Mouse (Mus musculus): ENCODE measurements at regions not wholly inside any gene's neighbourhood (a gene's known extent, or its start where the extent isn't known, plus 50 kb on each side); places are given as distances from the start of the nearest gene placed in this dataset.

DNA sequence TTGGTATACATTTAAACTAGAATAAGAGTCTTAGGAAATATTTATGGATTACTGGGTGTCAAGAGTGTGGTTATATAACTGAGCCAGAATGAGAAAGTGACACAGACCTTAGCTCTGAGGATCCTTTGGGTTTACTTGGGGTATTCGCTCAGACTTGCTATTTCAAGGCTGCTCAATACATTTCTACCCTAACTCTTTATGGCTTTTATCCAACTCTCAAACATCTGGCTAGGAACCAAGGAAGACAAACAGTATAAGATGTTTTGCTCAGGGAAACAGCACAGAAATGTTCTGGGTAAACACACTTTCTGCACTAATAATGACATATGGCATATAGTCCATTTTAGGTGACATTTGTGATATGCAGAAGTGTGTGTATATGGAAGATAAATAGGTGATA lies 153.8 kb upstream of the Cxxc4 start:
- no peak for DNase-seq (ENCODE audit: extremely low read depth, low read depth, low spot score)

DNA sequence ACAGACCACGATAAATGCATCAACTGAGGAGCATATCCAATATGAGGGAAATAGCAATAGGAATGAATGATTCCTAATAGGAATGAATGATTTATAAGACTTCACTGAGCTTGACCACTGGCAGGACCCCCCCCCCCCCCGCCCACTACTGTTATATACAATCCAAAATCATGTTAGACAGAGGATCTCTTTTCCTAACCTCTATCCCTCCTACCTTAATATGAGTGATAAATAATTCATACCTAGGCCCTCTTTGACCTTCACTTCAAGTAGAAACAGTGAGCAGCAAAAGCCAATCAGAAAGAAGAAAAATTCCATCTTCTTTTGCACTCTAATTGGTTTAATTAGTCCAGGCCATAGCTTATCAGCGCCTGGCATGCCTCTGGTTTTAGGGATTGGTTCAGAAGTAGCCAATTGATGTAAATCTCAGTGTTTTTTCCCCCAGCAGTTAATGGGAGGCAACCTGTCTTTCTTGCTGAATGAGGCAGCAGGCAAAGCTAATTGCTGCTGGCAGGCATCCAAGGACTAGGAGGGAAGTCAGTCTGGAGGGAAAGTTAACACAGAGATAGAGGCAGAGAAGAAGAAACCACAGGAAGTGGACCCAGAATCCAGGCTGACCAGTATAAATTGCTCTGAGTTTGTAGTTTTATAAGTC lies 136.7 kb upstream of the Cxxc4 start:
- no peak for DNase-seq (ENCODE audit: extremely low read depth, low read depth, low spot score)

DNA sequence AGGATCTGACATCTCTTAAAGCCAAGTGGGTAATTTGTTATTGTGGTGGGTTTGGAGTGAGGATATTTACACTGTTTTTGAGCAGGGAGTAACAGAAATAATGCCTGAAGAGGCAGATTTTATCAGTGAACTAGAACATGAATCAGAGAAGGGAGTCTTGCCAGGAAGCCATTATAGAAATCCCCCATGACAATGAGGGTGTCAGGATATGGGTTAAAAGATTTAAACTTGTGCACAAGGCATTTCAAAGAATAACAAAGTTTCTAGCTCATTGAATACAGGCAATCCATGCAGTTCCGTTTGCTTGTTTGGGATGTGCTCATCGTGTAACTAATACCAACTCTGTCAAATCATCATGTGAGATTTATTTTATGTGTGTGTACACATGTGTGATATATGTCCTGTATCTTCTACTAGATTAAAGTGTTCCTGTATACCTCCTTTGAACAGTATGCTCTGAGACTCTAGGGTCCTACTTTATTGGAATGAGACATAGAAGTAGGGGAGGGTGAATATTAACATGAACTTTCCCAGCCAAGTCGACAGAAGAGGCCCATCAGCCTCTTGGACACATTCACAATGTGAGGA lies 134.0 kb upstream of the Cxxc4 start:
- DNase-seq (ENCODE audit: extremely low read depth, low read depth, low spot score), result no peak

DNA sequence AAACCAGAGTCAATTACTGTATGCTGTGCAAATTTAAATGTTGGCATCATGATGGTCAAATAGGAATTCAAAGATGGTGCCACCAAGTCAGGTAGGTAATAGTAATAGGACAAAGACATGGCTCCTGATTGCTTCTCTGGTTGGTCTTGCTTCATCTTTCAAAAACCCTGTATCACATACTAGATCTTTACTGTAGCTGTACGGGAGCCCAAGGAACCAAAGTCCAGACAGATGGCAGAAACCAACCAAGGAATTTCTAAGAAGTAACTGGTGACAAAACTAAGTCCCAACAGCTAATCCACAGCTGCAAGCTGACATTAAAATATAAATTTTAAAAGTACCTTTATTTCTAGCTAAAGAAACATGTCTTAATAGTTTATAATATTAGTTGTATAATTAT lies 131.7 kb upstream of the Cxxc4 start:
- DNase-seq (ENCODE audit: extremely low read depth, low read depth, low spot score), result no peak

DNA sequence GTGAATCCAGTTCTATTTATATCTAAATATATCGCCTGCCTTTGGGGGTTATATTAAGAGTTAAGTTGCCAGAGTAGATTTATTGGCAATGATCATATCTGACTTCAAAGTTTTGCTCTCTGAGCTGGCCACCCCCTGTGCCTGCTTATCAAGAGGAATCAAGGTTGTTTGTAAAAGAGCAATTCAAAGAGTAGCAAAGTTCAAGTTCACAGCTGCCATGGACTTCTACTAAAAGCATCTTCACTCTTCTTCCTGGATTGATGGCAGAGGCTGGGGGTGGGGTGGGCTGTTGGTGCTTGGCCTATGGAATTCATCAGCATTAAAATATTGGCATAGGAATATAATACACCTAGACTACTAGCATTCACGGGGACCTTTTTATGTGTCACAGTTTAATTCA lies 131.2 kb upstream of the Cxxc4 start:
- DNase-seq (ENCODE audit: extremely low read depth, low read depth, low spot score), result no peak

DNA sequence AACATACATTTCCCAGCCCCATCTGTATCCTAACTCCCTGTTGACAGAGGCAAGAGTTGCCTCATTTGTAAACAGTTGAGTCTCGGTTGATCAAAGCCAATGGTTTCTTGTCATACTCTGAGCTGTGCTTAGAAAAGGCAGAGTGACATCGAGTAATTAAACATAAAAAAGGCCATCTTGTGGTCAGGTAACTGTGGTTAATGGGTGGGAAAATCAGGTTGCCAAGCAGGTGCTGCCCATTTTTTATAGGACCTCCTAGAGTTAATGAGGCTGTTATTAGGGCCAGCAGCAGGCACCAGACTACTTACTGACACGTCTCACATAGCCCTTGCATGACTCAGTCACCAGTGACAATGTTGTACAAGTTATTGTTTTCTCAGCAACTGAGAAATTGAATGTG lies 130.7 kb upstream of the Cxxc4 start:
- no peak for DNase-seq (ENCODE audit: extremely low read depth, low read depth, low spot score)

DNA sequence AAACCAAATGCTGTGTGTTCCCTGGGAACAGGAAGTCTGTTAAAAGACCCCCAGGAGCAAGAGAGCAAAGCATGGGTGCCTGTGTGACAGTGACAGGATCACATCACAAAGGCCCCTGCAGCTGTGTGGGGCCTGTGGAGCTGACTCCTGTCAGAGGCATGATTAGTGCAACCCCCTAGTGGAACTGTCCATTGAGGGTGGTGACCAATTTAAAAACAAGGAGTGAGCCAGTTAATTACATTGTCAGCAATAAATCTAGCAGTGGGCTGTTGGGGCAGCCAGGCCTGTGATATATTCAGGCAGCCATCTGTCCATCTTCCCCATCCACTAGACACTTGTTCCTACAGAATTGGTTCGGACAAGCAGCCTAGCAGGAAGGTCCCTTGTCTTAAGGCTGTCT lies 121.8 kb upstream of the Cxxc4 start:
- no peak for DNase-seq (ENCODE audit: extremely low read depth, low read depth, low spot score)

DNA sequence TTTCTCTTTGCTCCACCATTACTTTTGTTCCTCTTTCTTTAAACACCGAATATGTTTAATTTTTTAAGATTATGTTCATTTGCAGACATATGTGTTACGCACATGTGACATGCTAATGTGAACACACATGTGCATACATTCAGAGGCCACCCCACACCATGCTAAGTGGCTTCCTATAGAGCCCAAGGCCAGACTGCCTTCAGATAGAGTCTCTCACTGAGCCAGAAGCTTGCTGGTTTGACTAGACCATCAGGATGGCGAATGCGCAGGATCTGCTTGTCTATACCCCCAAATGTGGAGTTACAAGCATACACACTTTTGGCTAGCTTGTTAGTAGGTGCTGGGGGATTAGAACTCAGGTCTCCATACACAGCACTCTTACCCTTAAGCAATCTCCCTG lies 121.3 kb upstream of the Cxxc4 start:
- no peak for DNase-seq (ENCODE audit: extremely low read depth, low read depth, low spot score)

DNA sequence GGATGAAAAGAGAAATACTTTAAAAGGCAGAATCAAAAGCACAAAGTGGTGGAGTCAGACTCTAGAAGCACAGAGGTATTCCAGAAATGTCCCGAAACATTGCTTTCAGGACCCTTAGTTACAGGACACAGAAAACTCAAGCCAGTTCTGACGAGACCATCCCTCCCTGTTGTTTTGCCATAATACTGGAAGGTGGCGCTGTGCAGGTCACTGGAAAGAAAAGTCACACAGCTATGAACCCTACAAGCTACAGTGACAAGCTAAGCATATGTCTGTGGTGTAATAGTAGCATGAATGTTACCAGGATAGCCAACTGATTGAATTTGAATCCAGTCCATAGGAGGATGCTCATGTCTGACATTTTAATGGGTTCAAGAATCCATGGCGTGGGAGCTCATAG lies 117.4 kb upstream of the Cxxc4 start:
- DNase-seq (ENCODE audit: extremely low read depth, low read depth, low spot score), result no peak

DNA sequence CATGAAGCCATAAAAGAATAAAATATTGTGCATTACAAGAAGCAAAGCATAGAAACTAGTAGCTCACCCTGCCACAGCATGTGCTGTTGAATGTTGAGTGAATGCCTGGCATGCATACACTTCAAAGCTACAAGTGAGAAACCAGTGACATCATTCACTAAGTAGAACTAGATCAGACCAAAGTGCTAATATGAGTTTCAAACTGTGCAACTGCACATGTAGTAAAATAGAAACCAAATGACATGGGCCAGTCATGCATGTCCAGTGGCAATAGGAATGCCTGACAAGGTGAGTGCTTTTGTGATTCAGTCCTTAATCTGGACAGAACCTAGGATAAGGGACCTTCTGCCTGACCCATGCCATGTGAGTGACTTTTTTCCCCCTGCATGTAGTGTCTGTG lies 111.3 kb upstream of the Cxxc4 start:
- DNase-seq (ENCODE audit: extremely low read depth, low read depth, low spot score), result no peak

DNA sequence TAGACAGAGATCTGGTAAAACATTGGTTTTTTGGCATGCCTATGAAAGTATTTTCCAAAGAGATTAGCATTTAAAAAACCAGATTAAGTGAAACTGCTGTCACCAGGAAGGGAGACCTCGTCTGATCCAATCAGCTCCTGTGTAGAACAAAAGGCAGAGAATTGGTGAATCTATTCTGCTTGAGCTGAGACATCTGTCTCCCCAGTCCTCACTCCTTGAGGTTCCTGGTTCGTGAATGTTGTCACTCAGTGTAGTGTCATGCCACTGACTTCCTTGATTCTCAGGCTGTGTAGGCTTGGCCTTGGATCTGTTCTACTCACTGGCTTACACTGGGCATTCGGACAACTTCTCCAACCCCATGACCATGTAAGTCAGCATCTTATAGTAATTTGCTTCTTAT lies 105.9 kb upstream of the Cxxc4 start:
- DNase-seq (ENCODE audit: extremely low read depth, low read depth, low spot score), result no peak

DNA sequence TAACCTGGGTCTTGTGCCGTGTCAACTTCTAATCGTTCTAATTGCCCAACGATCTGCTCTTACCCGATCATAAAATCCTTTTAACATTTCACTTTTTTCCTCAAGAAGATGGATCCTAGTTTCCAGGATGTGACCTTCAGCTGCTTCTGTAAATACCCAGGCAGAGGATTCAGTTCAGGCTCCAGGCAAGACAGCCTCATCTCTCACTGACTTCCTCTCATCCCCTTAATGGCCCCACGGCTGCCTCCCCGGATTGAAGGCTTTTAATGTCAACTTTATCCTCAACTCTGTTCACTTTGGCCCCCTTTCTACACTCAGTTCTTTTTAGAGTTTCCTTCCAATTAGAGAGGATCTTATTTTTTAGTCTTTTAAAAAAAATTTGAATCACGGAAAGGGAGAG lies 91.0 kb upstream of the Cxxc4 start:
- no peak for DNase-seq (ENCODE audit: extremely low read depth, low read depth, low spot score)

DNA sequence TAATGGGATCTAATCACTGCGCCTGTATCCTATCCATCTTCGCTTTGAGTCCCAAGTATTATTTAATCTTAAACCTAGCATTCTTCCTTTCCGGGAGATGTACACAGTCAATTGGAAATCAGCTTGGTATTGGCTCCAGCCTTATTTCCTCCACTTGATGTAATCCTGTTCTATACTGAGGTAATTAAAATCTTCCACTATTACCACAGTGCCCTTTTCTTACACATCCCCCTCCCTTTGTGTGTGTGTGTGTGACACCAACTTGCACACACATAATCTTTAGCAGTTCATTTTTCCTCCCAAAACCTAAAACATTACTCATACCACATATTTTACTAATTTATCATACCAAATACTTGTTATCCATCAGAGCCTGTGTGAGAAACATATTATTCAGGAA lies 90.3 kb upstream of the Cxxc4 start:
- no peak for DNase-seq (ENCODE audit: extremely low read depth, low read depth, low spot score)

DNA sequence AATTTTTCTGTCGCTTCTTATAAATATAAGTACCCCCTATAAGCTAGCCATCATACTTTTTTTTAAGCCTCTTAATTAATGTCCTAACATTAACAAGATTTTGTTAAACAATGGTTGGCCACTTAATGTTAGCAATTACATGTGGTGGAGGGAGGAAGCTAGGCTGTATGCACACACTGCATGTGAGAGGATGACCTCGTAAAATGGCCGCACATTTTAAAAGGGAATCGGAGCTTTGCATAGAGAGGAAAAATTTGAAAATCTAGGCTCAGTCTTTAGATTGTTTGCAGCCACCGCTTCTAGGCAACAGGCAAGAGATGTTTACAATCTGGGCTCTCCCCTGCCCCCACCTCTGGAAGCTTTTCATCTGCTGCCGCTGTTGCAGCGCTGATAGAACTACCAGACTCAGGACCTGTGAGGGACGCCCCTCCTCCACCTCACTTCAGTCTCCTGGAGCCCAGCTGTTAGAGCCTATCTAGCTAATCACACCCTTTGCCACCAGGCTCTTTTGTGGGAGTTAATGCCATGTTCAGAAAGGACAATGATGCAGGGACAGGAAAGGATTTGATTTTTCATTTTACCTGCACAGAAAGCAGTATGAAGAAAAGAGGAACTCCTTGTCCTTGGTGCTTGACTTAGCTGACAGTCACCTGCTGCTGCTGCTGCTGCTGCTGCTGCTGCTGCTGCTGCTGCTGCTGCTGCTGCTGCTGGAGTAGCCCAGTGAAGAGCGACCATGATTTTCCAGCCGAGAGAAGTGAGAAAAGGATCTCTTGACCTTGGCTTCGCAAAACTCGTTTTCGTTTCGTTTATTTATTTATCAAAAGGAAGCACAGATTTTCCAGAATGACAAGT lies 89.7 kb upstream of the Cxxc4 start:
- DNase-seq (ENCODE audit: extremely low read depth, low read depth, low spot score), result no peak

DNA sequence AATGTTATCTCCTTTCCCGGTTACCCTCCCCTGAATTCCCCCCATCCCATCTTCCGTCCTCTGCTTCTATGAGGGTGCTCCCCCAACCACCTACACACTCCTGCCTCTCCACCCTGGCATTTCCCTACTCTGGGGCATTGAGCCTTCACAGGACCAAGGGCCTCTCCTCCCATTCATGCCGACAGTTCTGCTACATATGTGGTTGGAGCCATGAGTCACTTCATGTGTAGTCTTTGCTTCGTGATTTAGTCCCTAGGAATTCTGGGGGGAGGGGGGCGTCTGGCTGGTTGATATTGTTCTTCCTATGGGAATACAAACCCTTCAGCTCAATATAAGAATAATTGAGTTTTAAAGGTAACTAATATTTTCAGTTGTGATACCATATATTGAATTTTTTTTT lies 74.0 kb upstream of the Cxxc4 start:
- no peak for DNase-seq (ENCODE audit: extremely low read depth, low read depth, low spot score)

DNA sequence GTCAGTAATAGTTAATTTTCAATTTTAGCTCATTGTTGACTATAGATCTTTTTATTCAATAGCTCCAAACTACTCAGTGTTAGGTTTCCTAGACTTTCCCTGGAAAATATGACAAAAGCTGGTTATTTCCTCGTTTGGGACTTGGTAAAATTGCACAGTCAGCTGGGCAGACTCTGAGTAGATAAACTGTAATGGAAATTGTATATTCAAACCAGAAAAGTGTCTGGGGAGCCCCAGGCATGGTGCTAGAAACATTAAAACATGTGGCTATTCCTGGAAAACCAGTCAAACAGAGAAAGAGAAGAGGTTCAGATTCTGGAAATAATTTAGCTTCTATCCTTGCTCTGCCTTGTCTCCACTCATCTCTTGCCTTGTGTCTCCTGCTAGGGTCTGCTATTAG lies 66.4 kb upstream of the Cxxc4 start:
- no peak for DNase-seq (ENCODE audit: extremely low read depth, low read depth, low spot score)

DNA sequence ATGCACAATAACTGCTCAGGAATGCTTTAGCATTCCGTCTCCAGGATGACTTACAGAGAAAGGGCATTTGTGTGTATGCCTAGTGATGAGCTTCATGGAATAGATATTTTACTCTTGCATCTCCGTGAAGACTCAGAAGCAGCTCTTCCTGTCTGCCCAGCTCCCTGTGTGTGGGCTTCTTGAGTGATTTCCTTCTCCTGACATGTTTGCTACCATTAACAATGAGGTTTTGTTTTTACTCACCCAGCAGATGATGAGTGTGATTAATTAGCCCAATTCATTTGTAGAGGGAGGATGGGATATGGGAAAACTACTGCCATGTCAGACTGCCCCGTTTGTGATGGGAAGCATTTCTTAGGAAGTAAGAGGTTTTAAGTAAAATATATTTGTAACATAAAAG lies 63.9 kb upstream of the Cxxc4 start:
- DNase-seq (ENCODE audit: extremely low read depth, low read depth, low spot score), result no peak

DNA sequence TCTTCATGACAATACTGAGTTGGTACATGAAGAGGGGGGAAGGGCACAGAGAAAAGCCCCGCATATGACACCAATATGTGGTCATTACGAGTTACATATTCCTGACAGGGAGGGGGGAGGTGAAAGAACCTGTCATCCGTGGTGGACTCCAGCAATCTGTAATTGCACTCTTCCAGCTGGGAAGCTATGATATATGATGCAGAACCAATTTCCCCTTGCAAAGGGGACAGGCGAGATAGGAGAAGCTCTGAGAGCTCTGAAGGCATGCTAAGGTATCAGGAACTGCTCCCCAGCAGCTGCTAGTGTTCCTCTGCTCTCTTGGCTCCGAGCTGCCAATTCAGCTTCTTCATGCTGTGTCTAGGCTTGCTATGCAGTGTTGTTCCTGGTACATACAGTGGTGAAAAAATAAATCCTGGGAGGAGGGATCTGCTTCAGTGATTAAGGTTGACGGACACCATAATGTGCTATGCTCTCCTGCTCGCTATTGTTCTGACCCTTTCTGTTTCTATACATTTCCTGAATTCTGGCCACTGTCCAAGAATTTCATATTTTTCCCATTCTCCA lies 57.7 kb upstream of the Cxxc4 start:
- no peak for DNase-seq (ENCODE audit: extremely low read depth, low read depth, low spot score)

DNA sequence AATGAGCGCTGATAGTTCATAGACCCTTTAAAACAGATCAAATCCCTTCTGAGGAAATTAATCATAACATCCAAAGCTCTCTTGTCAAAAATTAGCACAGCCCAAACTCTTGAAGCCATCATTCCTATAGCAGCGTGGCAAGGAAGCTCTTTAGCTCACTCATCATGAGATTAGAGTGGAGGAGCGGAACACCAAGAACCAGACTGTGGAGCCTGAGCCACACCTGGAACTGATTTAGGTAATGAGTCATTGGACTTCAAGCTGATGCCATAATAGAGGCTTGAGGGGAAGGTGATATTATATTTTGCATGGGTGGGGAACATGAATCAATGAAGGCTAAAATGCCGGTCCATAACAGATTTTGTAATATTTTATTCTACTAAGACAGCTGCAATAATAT lies 52.2 kb upstream of the Cxxc4 start:
- no peak for DNase-seq (ENCODE audit: extremely low read depth, low read depth, low spot score)
